29 mouse cellular contexts compared by ENCODE assay signal in the genomic region with DNA sequence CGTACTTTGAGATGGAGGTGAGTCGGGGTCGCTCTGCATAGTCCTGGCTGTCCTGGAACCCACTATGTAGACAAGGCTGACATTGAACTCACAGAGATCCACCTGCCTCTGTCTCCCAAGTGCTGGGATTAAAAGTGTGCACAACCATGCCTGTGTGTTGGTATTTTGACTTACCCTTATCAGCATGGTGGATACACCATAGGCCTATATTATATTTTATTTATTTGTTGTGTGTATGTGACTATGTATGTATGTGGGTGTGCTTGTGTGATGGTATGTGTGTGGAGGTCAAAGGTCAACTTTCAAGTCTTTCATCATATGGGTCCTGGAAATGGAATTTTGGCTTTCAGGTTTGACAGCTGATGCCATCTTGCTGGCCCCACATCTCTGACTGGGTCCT. TPM values are rescaled to one million over a fixed set of nuclear protein-coding genes. Genes with fewer than 3 reads are reported as not detected.
DNase-seq lines count a peak whose midpoint lies in the region; ATAC-seq and TF ChIP-seq lines count a peak whose summit lies in the region.
"Had no signal": no experiment of that assay in that cellular context is flagged by ENCODE, and none has a peak within 500 bp of the region (broad histone marks: within the 10 kb centered on the region; RNA-seq: fewer than 3 reads in every experiment).

No protein-coding gene starts in this region.

- H3K4me3 ChIP-seq in heart, adult 2 months = 0 out of 2 replicates have a peak overlapping the region, but pooled peaks have one; percentile 14
- H3K4me3 ChIP-seq in heart, embryonic 10.5 days = no peak overlapping the region
- H3K4me3 ChIP-seq in G1E (ENCODE audit: low read depth, low read length) (peak overlapping the region; percentile 80; the same call in 1 of the 2 replicates), MEL (ENCODE audit: control insufficient read depth in 1 of 2, insufficient read depth in 1 of 2, low read depth in 2 of 2, low read length in 2 of 2) (peak overlapping the region; percentile 70 to 75)
- peak overlapping the region; percentile 92 for H3K4me3 ChIP-seq in liver, embryonic 15.5 days (replicated peaks)
- H3K4me3 ChIP-seq: intestine, embryonic 15.5 days; midbrain, embryonic 12.5 days had no signal

- no peaks in the 10 kb centered on the region; the same call in 1 of the 2 replicates for H3K79me2 ChIP-seq in heart, adult 2 months (replicated peaks; ENCODE audit: control insufficient read depth, insufficient read depth, low read length)
- peaks cover 79% of the 10 kb centered on the region for H3K79me2 ChIP-seq in MEL (ENCODE audit: control insufficient read depth, insufficient read depth, low read length, poor library complexity)

- no peak for TF ChIP-seq CTCF in heart, adult 2 months (IDR thresholded peaks at IDR 0.05)
- no peak for TF ChIP-seq CTCF in G1E (IDR thresholded peaks at IDR 0.05; ENCODE audit: low read depth, low read length)
- TF ChIP-seq CTCF in MEL (IDR thresholded peaks at IDR 0.05 in 2 of 3, conservative IDR thresholded peaks at IDR 0.05 in 1 of 3; ENCODE audit: control insufficient read depth in 1 of 3, insufficient read depth in 1 of 3, low read depth in 2 of 3, low read length in 3 of 3, poor library complexity in 1 of 3, severe bottlenecking in 1 of 3) = no peak

- H3K36me3 ChIP-seq in heart, adult 2 months (ENCODE audit: control insufficient read depth, insufficient read depth, low read length) = no peaks in the 10 kb centered on the region
- no peaks in the 10 kb centered on the region for H3K36me3 ChIP-seq in heart, embryonic 10.5 days
- H3K36me3 ChIP-seq in G1E (replicated peaks) (peaks cover 55% of the 10 kb centered on the region), MEL (ENCODE audit: control insufficient read depth in 1 of 2, insufficient read depth in 2 of 2, low read length in 2 of 2) (peaks cover 6 to 54% of the 10 kb centered on the region in 2 experiments)
- H3K36me3 ChIP-seq in liver, embryonic 15.5 days (replicated peaks) = peaks cover 17% of the 10 kb centered on the region; the same call in 1 of the 2 replicates
- H3K36me3 ChIP-seq: forebrain, embryonic 15.5 days; hindbrain, embryonic 15.5 days; intestine, embryonic 15.5 days; midbrain, embryonic 12.5 days had no signal

- no peak for TF ChIP-seq POLR2A in heart, adult 2 months (IDR thresholded peaks at IDR 0.05; ENCODE audit: insufficient read depth, low read depth, low read length)
- no peak for TF ChIP-seq POLR2A in MEL (IDR thresholded peaks at IDR 0.05; ENCODE audit: control insufficient read depth in 1 of 2, insufficient read depth in 1 of 2, low read depth in 1 of 2, low read length in 2 of 2, poor library complexity in 1 of 2)

- H3K4me1 ChIP-seq in heart, adult 2 months (ENCODE audit: control insufficient read depth, insufficient read depth, low read length) = peaks cover 29% of the 10 kb centered on the region
- peaks cover 78% of the 10 kb centered on the region for H3K4me1 ChIP-seq in heart, embryonic 10.5 days
- peaks cover 88% of the 10 kb centered on the region for H3K4me1 ChIP-seq in G1E (ENCODE audit: insufficient read depth, low read depth, low read length)
- peaks cover 27 to 62% of the 10 kb centered on the region in 2 experiments for H3K4me1 ChIP-seq in MEL (ENCODE audit: control insufficient read depth in 1 of 2, insufficient read depth in 2 of 2, low read length in 2 of 2)
- H3K4me1 ChIP-seq in liver, embryonic 15.5 days (replicated peaks) = peaks cover 94% of the 10 kb centered on the region

- ATAC-seq in G1E (ENCODE audit: extremely low read depth, insufficient number of reproducible peaks, low FRiP score, poor library complexity, severe bottlenecking) = no peak
- no peak for ATAC-seq in liver, embryonic 15.5 days (ENCODE audit: insufficient read depth)
- ATAC-seq: forebrain, embryonic 15.5 days; intestine, embryonic 15.5 days had no signal

- no peak for DNase-seq in heart, adult 2 months
- DNase-seq in heart, embryonic 10.5 days (ENCODE audit: low spot score) = no peak
- DNase-seq in G1E (ENCODE audit: low spot score) = no peak
- no peak for DNase-seq in MEL (ENCODE audit: low read depth, low spot score)
- DNase-seq in lung, postnatal 14 days = no peak
- DNase-seq in adrenal gland, adult 2 months = no peak
- DNase-seq: adrenal gland, postnatal 25 days; kidney, adult 8-10 months; kidney, postnatal 10 days; retina, postnatal 1 day; spleen, adult 18-20 months had no signal

- H3K9ac ChIP-seq in heart, adult 2 months (ENCODE audit: low read depth, low read length) = no peak overlapping the region
- peak overlapping the region; percentile 95 for H3K9ac ChIP-seq in MEL (ENCODE audit: control insufficient read depth, low read depth, low read length, poor library complexity, severe bottlenecking)
- peak overlapping the region; percentile 25; the same call in 1 of the 2 replicates for H3K9ac ChIP-seq in liver, embryonic 15.5 days
- H3K9ac ChIP-seq: hindbrain, embryonic 15.5 days; intestine, embryonic 15.5 days; midbrain, embryonic 12.5 days had no signal

- 86% methylated on average over 3 of the region's 3 CpGs for WGBS in heart, adult 2 months
- 83% methylated on average over 3 of the region's 3 CpGs for WGBS in heart, embryonic 10.5 days
- 82% methylated on average over 3 of the region's 3 CpGs for WGBS in liver, embryonic 15.5 days (ENCODE audit: insufficient replicate concordance)

- H3K27me3 ChIP-seq in heart, adult 2 months (ENCODE audit: control insufficient read depth, insufficient read depth, low read length) = no peaks in the 10 kb centered on the region
- peaks cover 11% of the 10 kb centered on the region; the same call in 1 of the 2 replicates for H3K27me3 ChIP-seq in heart, embryonic 10.5 days (ENCODE audit: insufficient read depth, poor library complexity, severe bottlenecking)
- H3K27me3 ChIP-seq in G1E (ENCODE audit: insufficient read depth, low read length) (no peaks in the 10 kb centered on the region), MEL (ENCODE audit: control insufficient read depth in 1 of 2, insufficient read depth in 2 of 2, low read length in 2 of 2) (no peaks in the 10 kb centered on the region)
- H3K27me3 ChIP-seq in liver, embryonic 15.5 days = peaks cover 16% of the 10 kb centered on the region
- H3K27me3 ChIP-seq: forebrain, embryonic 15.5 days; intestine, embryonic 15.5 days had no signal

- peak overlapping the region; percentile 97 for H3K4me2 ChIP-seq in liver, embryonic 15.5 days
- H3K4me2 ChIP-seq: midbrain, embryonic 12.5 days had no signal

- TF ChIP-seq RAD21 in MEL (IDR thresholded peaks at IDR 0.05; ENCODE audit: low read depth, low read length) = no peak

- H3K9me3 ChIP-seq in heart, embryonic 10.5 days = no peaks in the 10 kb centered on the region
- H3K9me3 ChIP-seq in G1E (replicated peaks) (no peaks in the 10 kb centered on the region), MEL (replicated peaks; ENCODE audit: insufficient read depth, low read length) (no peaks in the 10 kb centered on the region)
- no peaks in the 10 kb centered on the region for H3K9me3 ChIP-seq in liver, embryonic 15.5 days (replicated peaks)
- H3K9me3 ChIP-seq: forebrain, embryonic 15.5 days; hindbrain, embryonic 15.5 days; intestine, embryonic 15.5 days; midbrain, embryonic 12.5 days had no signal

- H3K27ac ChIP-seq in heart, adult 2 months = no peak overlapping the region
- no peak overlapping the region for H3K27ac ChIP-seq in heart, embryonic 10.5 days
- H3K27ac ChIP-seq in MEL (ENCODE audit: control insufficient read depth, low read depth, low read length) = peak overlapping the region; percentile 98
- H3K27ac ChIP-seq in liver, embryonic 15.5 days (replicated peaks) = peak overlapping the region; percentile 94
- H3K27ac ChIP-seq: hindbrain, embryonic 15.5 days; intestine, embryonic 15.5 days; midbrain, embryonic 12.5 days had no signal

- TF ChIP-seq EP300 in heart, adult 2 months (IDR thresholded peaks at IDR 0.05; ENCODE audit: insufficient read depth, low read depth, low read length) = no peak
- TF ChIP-seq EP300 in MEL (IDR thresholded peaks at IDR 0.05; ENCODE audit: low read depth in 1 of 2, low read length in 2 of 2) = no peak

- intact Hi-C loops in heart, adult 2 months (cut with DNase I) = loop anchor here (5.0 kb wide), 1 partner anchor 45 kb away; the partner anchor contains the start of gene Kif3a

RNA-seq across cellular contexts. Expression of gene Sept8, which starts 3.3 kb away (rescaled TPM):
- total RNA-seq in heart, adult 2 months (2021) = 10 to 100 TPM; 25.7 to 28.2 TPM
- 24.8 and 39.2 TPM in 2 replicates for polyA plus RNA-seq in heart, adult 2 months (2012; rRNA removed)
- 20.1 and 22.9 TPM in 2 replicates for polyA plus RNA-seq in heart, embryonic 10.5 days (2016; fragmentation: Nextera tagmentation; extraction: Ambion mirVana)
- 186 and 202 TPM in 2 replicates for total RNA-seq in G1E (2014; fragmentation: Nextera tagmentation)
- 156 and 172 TPM in 2 replicates for total RNA-seq in G1E (2017)
- 124 and 136 TPM in 2 replicates for polyA plus RNA-seq in G1E (2012)
- total RNA-seq in MEL (2012; rRNA removed) = 199 and 278 TPM in 2 replicates
- polyA plus RNA-seq in MEL (2012; ENCODE audit: insufficient read depth in 1 of 2, insufficient read length in 2 of 2, low read depth in 1 of 2, low replicate concordance in 2 of 2, missing spikeins in 1 of 2) = 100 to 1,000 TPM; 196 to 294 TPM
- 18.2 and 18.3 TPM in 2 replicates for polyA plus RNA-seq in liver, embryonic 15.5 days (2015; fragmentation: Nextera tagmentation; extraction: Ambion mirVana)
- total RNA-seq in adrenal gland, adult 2 months (2021) = 10 to 100 TPM; 38.1 to 43.7 TPM
- 32.7 and 46.9 TPM in 2 replicates for polyA plus RNA-seq in adrenal gland, adult 2 months (2012; rRNA removed)

RNA-seq across cellular contexts. Expression of gene Sowaha, which starts 42.3 kb away (rescaled TPM):
- under 1 TPM; 0.05 to 0.34 TPM for total RNA-seq in heart, adult 2 months (2021)
- 0.03 and 0.10 TPM in 2 replicates for polyA plus RNA-seq in heart, adult 2 months (2012; rRNA removed)
- 0.32 and 0.38 TPM in 2 replicates for polyA plus RNA-seq in heart, embryonic 10.5 days (2016; fragmentation: Nextera tagmentation; extraction: Ambion mirVana)
- total RNA-seq in G1E (2014; fragmentation: Nextera tagmentation) (6.8 TPM in 2 replicates), G1E (2017) (2.1 and 3.0 TPM in 2 replicates), MEL (2012; rRNA removed) (not detected in 2 replicates)
- polyA plus RNA-seq in G1E (2012) (4.9 and 6.1 TPM in 2 replicates), MEL (2012; ENCODE audit: insufficient read depth in 1 of 2, insufficient read length in 2 of 2, low read depth in 1 of 2, low replicate concordance in 2 of 2, missing spikeins in 1 of 2) (not detected)
- polyA plus RNA-seq in liver, embryonic 15.5 days (2015; fragmentation: Nextera tagmentation; extraction: Ambion mirVana) = 18.7 and 23.0 TPM in 2 replicates
- total RNA-seq in adrenal gland, adult 2 months (2021) = under 1 TPM; 0.29 to 0.45 TPM
- 0.47 and 0.72 TPM in 2 replicates for polyA plus RNA-seq in adrenal gland, adult 2 months (2012; rRNA removed)
- total RNA-seq: hematopoietic stem cell, adult 5-6 weeks had no signal
- polyA plus RNA-seq: C2C12 had no signal

RNA-seq across cellular contexts. Expression of gene Gm9945, which starts 42.4 kb away (rescaled TPM):
- total RNA-seq in heart, adult 2 months (2021) = not detected
- not detected in 2 replicates for polyA plus RNA-seq in heart, adult 2 months (2012; rRNA removed)
- not detected in 2 replicates for polyA plus RNA-seq in heart, embryonic 10.5 days (2016; fragmentation: Nextera tagmentation; extraction: Ambion mirVana)
- total RNA-seq in G1E (2014; fragmentation: Nextera tagmentation) = not detected in 2 replicates
- 0.29 and 0.76 TPM in 2 replicates for total RNA-seq in G1E (2017)
- polyA plus RNA-seq in G1E (2012) = 0.27 TPM in 1 of 2 replicates, not detected in the other
- not detected in 2 replicates for total RNA-seq in MEL (2012; rRNA removed)
- polyA plus RNA-seq in MEL (2012; ENCODE audit: insufficient read depth in 1 of 2, insufficient read length in 2 of 2, low read depth in 1 of 2, low replicate concordance in 2 of 2, missing spikeins in 1 of 2) = not detected
- polyA plus RNA-seq in liver, embryonic 15.5 days (2015; fragmentation: Nextera tagmentation; extraction: Ambion mirVana) = 0.62 and 0.99 TPM in 2 replicates
- total RNA-seq in adrenal gland, adult 2 months (2021) = not detected
- polyA plus RNA-seq in adrenal gland, adult 2 months (2012; rRNA removed) = not detected in 2 replicates
- total RNA-seq: adrenal gland, postnatal 25 days; gastrocnemius, postnatal 14 days; heart, adult 18-20 months; hematopoietic stem cell, adult 5-6 weeks had no signal
- polyA plus RNA-seq: brain, embryonic 14.5 days; C2C12; embryonic facial prominence, embryonic 14.5 days; heart, embryonic 16.5 days; intestine, embryonic 15.5 days; limb, embryonic 14.5 days; lung, embryonic 16.5 days; midbrain, embryonic 12.5 days; thymus, postnatal 0 days had no signal

RNA-seq across cellular contexts. Expression of gene Kif3a, which starts 44.8 kb away (rescaled TPM):
- 1 to 10 TPM; 7.9 to 8.2 TPM for total RNA-seq in heart, adult 2 months (2021)
- polyA plus RNA-seq in heart, adult 2 months (2012; rRNA removed) = 4.9 and 9.0 TPM in 2 replicates
- polyA plus RNA-seq in heart, embryonic 10.5 days (2016; fragmentation: Nextera tagmentation; extraction: Ambion mirVana) = 32.7 and 47.1 TPM in 2 replicates
- 20.2 and 22.3 TPM in 2 replicates for total RNA-seq in G1E (2014; fragmentation: Nextera tagmentation)
- 25.7 and 27.5 TPM in 2 replicates for total RNA-seq in G1E (2017)
- 11.2 and 12.0 TPM in 2 replicates for polyA plus RNA-seq in G1E (2012)
- total RNA-seq in MEL (2012; rRNA removed) = 13.6 and 14.2 TPM in 2 replicates
- 10 to 100 TPM; 17.1 to 88.3 TPM for polyA plus RNA-seq in MEL (2012; ENCODE audit: insufficient read depth in 1 of 2, insufficient read length in 2 of 2, low read depth in 1 of 2, low replicate concordance in 2 of 2, missing spikeins in 1 of 2)
- polyA plus RNA-seq in liver, embryonic 15.5 days (2015; fragmentation: Nextera tagmentation; extraction: Ambion mirVana) = 7.3 and 7.5 TPM in 2 replicates
- total RNA-seq in adrenal gland, adult 2 months (2021) = 10 to 100 TPM; 23.0 to 29.8 TPM
- 3.1 and 3.6 TPM in 2 replicates for polyA plus RNA-seq in adrenal gland, adult 2 months (2012; rRNA removed)

RNA-seq across cellular contexts. Expression of gene Gm9837, which starts 52.1 kb away (rescaled TPM):
- total RNA-seq in heart, adult 2 months (2021) = not detected
- polyA plus RNA-seq in heart, adult 2 months (2012; rRNA removed) = not detected in 2 replicates
- polyA plus RNA-seq in heart, embryonic 10.5 days (2016; fragmentation: Nextera tagmentation; extraction: Ambion mirVana) = not detected in 2 replicates
- total RNA-seq in G1E (2014; fragmentation: Nextera tagmentation) = not detected in 2 replicates
- total RNA-seq in G1E (2017) = 0.16 TPM in 1 of 2 replicates, not detected in the other
- polyA plus RNA-seq in G1E (2012) = not detected in 2 replicates
- not detected in 2 replicates for total RNA-seq in MEL (2012; rRNA removed)
- not detected for polyA plus RNA-seq in MEL (2012; ENCODE audit: insufficient read depth in 1 of 2, insufficient read length in 2 of 2, low read depth in 1 of 2, low replicate concordance in 2 of 2, missing spikeins in 1 of 2)
- not detected in 2 replicates for polyA plus RNA-seq in liver, embryonic 15.5 days (2015; fragmentation: Nextera tagmentation; extraction: Ambion mirVana)
- total RNA-seq in adrenal gland, adult 2 months (2021) = not detected
- polyA plus RNA-seq in adrenal gland, adult 2 months (2012; rRNA removed) = not detected in 2 replicates
- total RNA-seq: adrenal gland, postnatal 25 days; gastrocnemius, postnatal 14 days; heart, adult 18-20 months; hematopoietic stem cell, adult 5-6 weeks; layer of hippocampus, postnatal 25 days; left cerebral cortex, postnatal 10 days had no signal
- polyA plus RNA-seq: brain, embryonic 14.5 days; C2C12; embryonic facial prominence, embryonic 14.5 days; forebrain, embryonic 15.5 days; heart, embryonic 16.5 days; hindbrain, embryonic 15.5 days; intestine, embryonic 15.5 days; limb, embryonic 14.5 days; lung, embryonic 16.5 days; midbrain, embryonic 12.5 days; thymus, postnatal 0 days; urinary bladder, adult 2 months had no signal

Comparison
In these comparisons a context has a peak if more than half of its experiments do, and no peak if none do; other contexts are left out.
1. H3K27ac ChIP-seq: peak in MEL (single experiment) and liver, embryonic 15.5 days (single experiment); none in heart, adult 2 months (single experiment) and heart, embryonic 10.5 days (single experiment).